Comparison of ENCODE assay signal across 21 mouse cellular contexts in genomic region chr14:55838740-55839139, GRCm38 (mm10). TPM values are rescaled to one million over a fixed set of nuclear protein-coding genes. Genes with fewer than 3 reads are reported as not detected.
DNase-seq lines count a peak whose midpoint lies in the region; TF ChIP-seq lines count a peak whose summit lies in the region.
"Had no signal": no experiment of that assay in that cellular context is flagged by ENCODE, and none has a peak within 500 bp of the region (broad histone marks: within the 10 kb centered on the region; RNA-seq: fewer than 3 reads in every experiment).

No protein-coding gene starts in this region.

- H3K4me1 ChIP-seq in E14TG2a.4 (replicated peaks; ENCODE audit: low read depth, low read length): peaks cover 70% of the 10 kb centered on the region
- H3K4me1 ChIP-seq: forebrain, embryonic 13.5 days; intestine, embryonic 15.5 days; liver, embryonic 12.5 days had no signal

- TF ChIP-seq CTCF in gastrocnemius, adult 2 months (IDR thresholded peaks at IDR 0.05): peak; percentile 33; the same call in 1 of the 2 replicates
- TF ChIP-seq CTCF in left cerebral cortex, adult 2 months (IDR thresholded peaks at IDR 0.05): peak; percentile 13
- peak; percentile 32 for TF ChIP-seq CTCF in E14TG2a.4 (conservative IDR thresholded peaks at IDR 0.05; ENCODE audit: low read length)

- H3K36me3 ChIP-seq in E14TG2a.4 (ENCODE audit: insufficient read depth, low read length): peaks cover 3% of the 10 kb centered on the region; the same call in 1 of the 2 replicates
- H3K36me3 ChIP-seq: G1E; heart, embryonic 15.5 days; hindbrain, embryonic 10.5 days; intestine, embryonic 15.5 days; liver, embryonic 12.5 days had no signal

- no peaks in the 10 kb centered on the region for H3K9me3 ChIP-seq in E14TG2a.4 (ENCODE audit: low read length)
- H3K9me3 ChIP-seq: embryonic facial prominence, embryonic 10.5 days; forebrain, embryonic 13.5 days; G1E; heart, embryonic 15.5 days; hindbrain, embryonic 10.5 days; intestine, embryonic 15.5 days; liver, embryonic 12.5 days had no signal

- no peaks in the 10 kb centered on the region for H3K27me3 ChIP-seq in E14TG2a.4 (ENCODE audit: insufficient read depth, low read length)
- H3K27me3 ChIP-seq: forebrain, embryonic 13.5 days; heart, embryonic 15.5 days; intestine, embryonic 15.5 days had no signal

- H3K4me3 ChIP-seq in gastrocnemius, adult 2 months: no peak overlapping the region
- H3K4me3 ChIP-seq in left cerebral cortex, adult 2 months: no peak overlapping the region
- H3K4me3 ChIP-seq in E14TG2a.4 (replicated peaks; ENCODE audit: low read length): no peak overlapping the region
- H3K4me3 ChIP-seq: embryonic facial prominence, embryonic 10.5 days; forebrain, embryonic 13.5 days; heart, embryonic 15.5 days; hindbrain, embryonic 10.5 days; intestine, embryonic 15.5 days; liver, embryonic 12.5 days had no signal

- DNase-seq in gastrocnemius, adult 2 months: no peak
- no peak for DNase-seq in gastrocnemius, adult 18-20 months (ENCODE audit: low spot score)
- DNase-seq in left cerebral cortex, adult 2 months (ENCODE audit: extremely low spot score in 1 of 2, low spot score in 2 of 2): no peak
- no peak for DNase-seq in left cerebral cortex, postnatal 14 days (ENCODE audit: low spot score in 2 of 2)
- DNase-seq in induced T-regulatory cell, adult 2 months (ENCODE audit: low read depth): peak; percentile 38
- DNase-seq in right cerebral cortex, postnatal 4 days: no peak
- DNase-seq in frontal cortex, adult 2 months (ENCODE audit: extremely low spot score in 1 of 2, low spot score in 1 of 2): no peak
- DNase-seq: adrenal gland, adult 8-10 months; cerebellum, adult 11-12 months; cerebellum, postnatal 36 days; kidney, postnatal 36 days; left cerebral cortex, postnatal 4 days; lung, postnatal 36 days had no signal

- intact Hi-C loops in gastrocnemius, adult 2 months (cut with DNase I): no loop called here
- intact Hi-C loops in left cerebral cortex, adult 2 months (cut with DNase I): no loop called here
- intact Hi-C loops in left cerebral cortex, postnatal 14 days (cut with DNase I): no loop called here

- no peak overlapping the region for H3K27ac ChIP-seq in gastrocnemius, adult 2 months
- H3K27ac ChIP-seq in left cerebral cortex, adult 2 months: no peak overlapping the region
- H3K27ac ChIP-seq: embryonic facial prominence, embryonic 10.5 days; forebrain, embryonic 13.5 days; heart, embryonic 15.5 days; hindbrain, embryonic 10.5 days; intestine, embryonic 15.5 days; liver, embryonic 12.5 days had no signal

RNA-seq across cellular contexts. Expression of gene Nynrin, which starts 15.1 kb away (rescaled TPM):
- 1 to 10 TPM; 1.6 to 2.0 TPM for total RNA-seq in gastrocnemius, adult 2 months (2021)
- total RNA-seq in gastrocnemius, adult 18-20 months (2021): 1 to 10 TPM; 1.2 to 1.8 TPM
- 1 to 10 TPM; 6.4 to 8.4 TPM for total RNA-seq in left cerebral cortex, adult 2 months (2021)
- total RNA-seq in left cerebral cortex, postnatal 14 days (2021): 1 to 10 TPM; 8.8 to 9.7 TPM
- 3.8 and 4.3 TPM in 2 replicates for polyA plus RNA-seq in frontal cortex, adult 2 months (2012; rRNA removed)

RNA-seq across cellular contexts. Expression of gene Nfatc4, which starts 15.8 kb away (rescaled TPM):
- total RNA-seq in gastrocnemius, adult 2 months (2021): 1 to 10 TPM; 3.4 to 3.8 TPM
- 1 to 10 TPM; 1.5 to 3.3 TPM for total RNA-seq in gastrocnemius, adult 18-20 months (2021)
- total RNA-seq in left cerebral cortex, adult 2 months (2021): 1 to 10 TPM; 1.1 to 2.6 TPM
- 1 to 10 TPM; 3.0 to 4.0 TPM for total RNA-seq in left cerebral cortex, postnatal 14 days (2021)
- polyA plus RNA-seq in frontal cortex, adult 2 months (2012; rRNA removed): 1.5 and 2.7 TPM in 2 replicates
- polyA plus RNA-seq: G1E had no signal

RNA-seq across cellular contexts. Expression of gene Cbln3, which starts 45.5 kb away (rescaled TPM):
- total RNA-seq in gastrocnemius, adult 2 months (2021): not detected
- not detected for total RNA-seq in gastrocnemius, adult 18-20 months (2021)
- total RNA-seq in left cerebral cortex, adult 2 months (2021): under 1 TPM; 0.20 to 0.26 TPM
- 1 to 10 TPM in 1 of 2 experiments, under 1 TPM in 1; 0.23 to 1.1 TPM for total RNA-seq in left cerebral cortex, postnatal 14 days (2021)
- polyA plus RNA-seq in frontal cortex, adult 2 months (2012; rRNA removed): 0.25 and 0.26 TPM in 2 replicates

RNA-seq across cellular contexts. Expression of gene Khnyn, which starts 46.0 kb away (rescaled TPM):
- 1 to 10 TPM; 6.4 to 8.1 TPM for total RNA-seq in gastrocnemius, adult 2 months (2021)
- 1 to 10 TPM; 5.4 to 5.5 TPM for total RNA-seq in gastrocnemius, adult 18-20 months (2021)
- total RNA-seq in left cerebral cortex, adult 2 months (2021): 10 to 100 TPM; 11.9 to 12.0 TPM
- total RNA-seq in left cerebral cortex, postnatal 14 days (2021): 10 to 100 TPM; 10.4 to 10.8 TPM
- 10.3 and 12.2 TPM in 2 replicates for polyA plus RNA-seq in frontal cortex, adult 2 months (2012; rRNA removed)

RNA-seq across cellular contexts. Expression of gene Ripk3, which starts 50.1 kb away (rescaled TPM):
- 1 to 10 TPM in 1 of 2 experiments, under 1 TPM in 1; 0.64 to 1.1 TPM for total RNA-seq in gastrocnemius, adult 2 months (2021)
- total RNA-seq in gastrocnemius, adult 18-20 months (2021): 1 to 10 TPM; 1.6 to 2.5 TPM
- 1 to 10 TPM; 1.2 to 1.3 TPM for total RNA-seq in left cerebral cortex, adult 2 months (2021)
- total RNA-seq in left cerebral cortex, postnatal 14 days (2021): 1 to 10 TPM in 1 of 2 experiments, under 1 TPM in 1; 0.83 to 1.0 TPM
- polyA plus RNA-seq in frontal cortex, adult 2 months (2012; rRNA removed): 0.67 and 0.68 TPM in 2 replicates
